Mouse (Mus musculus) cerebellum, adult 2 months (tissue): ENCODE results near the gene Mllt11.

Source experiments
- CTCF ChIP-seq: fragments of 200-500 bp; IDR thresholded peaks from 2 replicates; pipeline ENCODE4 v1.5.1; 2011; ENCODE audit warnings: low read depth, mild to moderate bottlenecking, control low read depth, low read length, moderate library complexity, borderline replicate concordance; ENCODE audit not compliant: insufficient read depth
- POLR2A ChIP-seq: fragments of 200-500 bp; IDR thresholded peaks from 2 replicates; pipeline ENCODE4 v1.6.1; 2011; ENCODE audit warnings: low read length, control low read depth, borderline replicate concordance; ENCODE audit not compliant: insufficient read depth

GRCm38 (mm10) chr3:95240900-95241299 is 8.9 kb upstream of the Mllt11 start:
- TF ChIP-seq CTCF: no peak
- no peak for TF ChIP-seq POLR2A
